Mouse (Mus musculus): Measurements from ENCODE around the gene Emc10. TPM values are rescaled to one million over a fixed set of nuclear protein-coding genes. Genes with fewer than 3 reads are reported as not detected.
A peak's percentile ranks its signal among the peaks of the same experiment; 100 is the strongest.

Emc10 gene
- total RNA-seq, 2 experiments from 2014 or later = 192 to 201 TPM

DNA sequence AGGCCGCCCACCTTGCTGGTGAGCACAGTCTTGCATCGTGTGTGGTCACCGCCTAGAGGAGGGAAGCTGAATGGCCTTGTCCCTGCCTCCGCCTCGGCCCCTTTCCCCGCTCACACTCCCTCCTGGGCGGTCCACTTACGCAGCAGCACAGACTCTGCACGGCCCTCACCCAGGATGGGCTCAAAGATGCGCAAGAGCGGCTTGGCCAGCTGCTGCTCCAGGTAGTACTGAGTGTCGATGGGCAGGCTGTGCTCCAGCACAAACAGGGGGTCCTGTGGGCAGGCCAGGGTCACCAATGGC, 37.4 kb upstream of the Emc10 start:
- H3K27ac ChIP-seq = no peak overlapping the region

DNA sequence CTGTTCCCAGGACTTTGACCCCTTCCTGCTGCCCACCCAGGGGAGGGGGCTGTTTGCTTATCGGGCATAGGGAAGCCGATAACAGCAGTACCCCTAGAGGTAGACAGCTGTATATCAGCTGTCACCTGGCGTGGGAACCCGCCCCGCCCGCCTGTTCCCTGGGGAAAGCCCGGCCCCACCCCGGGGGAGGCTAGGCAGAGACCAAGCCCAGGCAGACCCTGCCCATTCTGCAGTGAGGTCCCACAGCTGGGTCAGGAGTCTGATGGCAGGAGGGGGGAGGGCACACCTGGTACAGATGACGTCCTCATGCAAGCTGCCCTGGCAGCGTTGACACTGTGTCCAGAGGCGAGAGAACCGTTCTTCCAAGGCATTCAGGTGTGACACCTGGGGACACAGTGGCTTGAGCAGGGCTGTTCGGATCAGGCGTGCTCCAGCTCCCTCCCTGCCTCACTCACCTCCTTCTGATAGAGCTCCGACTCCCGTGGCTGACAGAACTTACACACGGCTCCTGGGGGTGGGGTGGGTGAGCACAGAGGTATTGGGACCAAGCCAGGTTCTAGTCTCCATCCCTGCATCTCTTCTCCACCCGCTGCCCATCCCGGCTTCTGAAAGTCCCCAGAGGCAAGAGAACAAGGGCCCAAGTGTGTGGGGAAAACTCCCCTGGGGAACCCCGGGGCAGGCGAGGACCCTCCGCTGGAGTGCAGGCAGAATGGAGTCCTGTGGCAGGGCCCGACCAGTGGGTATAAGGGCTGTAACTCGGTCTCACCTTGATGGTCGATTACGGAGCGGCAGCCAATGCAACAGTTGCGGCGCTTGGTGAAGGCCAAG, 36.8 kb upstream of the Emc10 start:
- Histone ChIP-seq H3K27ac (no peak overlapping the region), H3K4me3 (no peak overlapping the region)
- DNase-seq (ENCODE audit: extremely low spot score in 1 of 2, low spot score in 2 of 2) = no peak
- intact Hi-C loops (cut with DNase I) = no loop called here
- no peak for TF ChIP-seq CTCF (IDR thresholded peaks at IDR 0.05)

More for the DNA sequence above, 37.4 kb upstream of the Emc10 start:
- intact Hi-C loops (cut with DNase I) = no loop called here
- TF ChIP-seq CTCF (IDR thresholded peaks at IDR 0.05) = no peak
- H3K4me3 ChIP-seq = no peak overlapping the region
- DNase-seq (ENCODE audit: extremely low spot score in 1 of 2, low spot score in 2 of 2) = no peak

GRCm38 (mm10) chr7:44531946-44532732, 35.8 kb upstream of the Emc10 start, which contains the start of gene Spib:
Gene Spib, minus strand, starts transcription at chr7:44532071.
- intact Hi-C loops (cut with DNase I) = no loop called here
- H3K4me3 ChIP-seq = no peak within 1 kb of the TSS
- H3K27ac ChIP-seq = no peak within 1 kb of the TSS
- DNase-seq (ENCODE audit: extremely low spot score in 1 of 2, low spot score in 2 of 2) = no peak
- no peak for TF ChIP-seq CTCF (IDR thresholded peaks at IDR 0.05)

GRCm38 (mm10) chr7:44531207-44531606, 34.9 kb upstream of the Emc10 start:
- intact Hi-C loops (cut with DNase I) = no loop called here
- Histone ChIP-seq H3K27ac (no peak overlapping the region), H3K4me3 (no peak overlapping the region)
- no peak for TF ChIP-seq CTCF (IDR thresholded peaks at IDR 0.05)
- no peak for DNase-seq (ENCODE audit: extremely low spot score in 1 of 2, low spot score in 2 of 2)

DNA sequence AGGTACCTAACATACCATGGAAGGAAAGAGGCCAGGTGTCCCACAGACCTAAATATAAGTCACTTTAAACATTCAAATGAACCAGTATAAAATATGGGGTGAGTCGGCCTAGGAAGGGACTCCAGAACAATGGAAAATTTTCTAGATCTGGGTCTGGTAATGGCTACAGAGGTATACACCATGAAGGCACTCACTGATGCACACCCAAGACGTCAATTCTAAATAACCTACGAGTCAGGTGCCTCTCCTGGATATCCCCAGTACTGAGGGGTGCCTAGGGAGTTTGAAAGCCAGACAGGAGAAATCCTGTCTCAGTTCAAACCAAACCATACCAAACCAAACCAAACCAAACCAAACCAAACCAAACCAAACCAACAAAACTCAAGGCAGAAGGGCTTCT, 34.2 kb upstream of the Emc10 start:
- Histone ChIP-seq H3K4me3 (no peak overlapping the region), H3K27ac (no peak overlapping the region)
- TF ChIP-seq CTCF (IDR thresholded peaks at IDR 0.05) = no peak
- intact Hi-C loops (cut with DNase I) = no loop called here
- no peak for DNase-seq (ENCODE audit: extremely low spot score in 1 of 2, low spot score in 2 of 2)

DNA sequence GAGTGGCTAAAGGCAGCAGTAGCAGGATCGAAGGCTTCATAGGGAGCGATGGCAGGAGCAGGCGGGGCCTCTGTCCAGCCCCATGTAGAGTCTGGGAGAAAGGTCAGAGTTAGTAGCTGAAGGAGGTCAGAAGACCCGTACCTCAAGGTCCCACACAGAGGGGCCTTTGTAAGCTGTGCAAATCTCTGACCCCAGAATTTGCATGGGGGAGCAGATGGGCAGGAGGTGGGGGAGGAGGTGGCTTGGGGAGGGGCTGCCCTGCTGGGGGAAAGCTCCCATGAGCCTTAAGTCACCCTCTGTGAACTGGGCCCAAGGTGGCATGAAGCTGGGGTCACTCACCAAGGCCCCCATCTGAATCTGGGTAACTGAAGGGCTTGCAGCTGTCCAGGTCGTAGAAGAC, 33.2 kb upstream of the Emc10 start:
- intact Hi-C loops (cut with DNase I) = no loop called here
- DNase-seq (ENCODE audit: extremely low spot score in 1 of 2, low spot score in 2 of 2) = no peak
- Histone ChIP-seq H3K4me3 (no peak overlapping the region), H3K27ac (no peak overlapping the region)
- no peak for TF ChIP-seq CTCF (IDR thresholded peaks at IDR 0.05)

- Histone ChIP-seq H3K4me3 (peak overlapping the region; percentile 47), H3K27ac (peak overlapping the region; percentile 93)
- peak; percentile 85 for TF ChIP-seq CTCF (IDR thresholded peaks at IDR 0.05)
- intact Hi-C loops (cut with DNase I) = loop anchor here (2.0 kb wide), 1 partner anchor 21 kb away; the partner anchor contains the start of gene Pold1
- peak; percentile 76 for DNase-seq (ENCODE audit: extremely low spot score in 1 of 2, low spot score in 2 of 2)
Observed at GRCm38 (mm10) chr7:44527483-44528398, 31.4 kb upstream of the Emc10 start.

DNA sequence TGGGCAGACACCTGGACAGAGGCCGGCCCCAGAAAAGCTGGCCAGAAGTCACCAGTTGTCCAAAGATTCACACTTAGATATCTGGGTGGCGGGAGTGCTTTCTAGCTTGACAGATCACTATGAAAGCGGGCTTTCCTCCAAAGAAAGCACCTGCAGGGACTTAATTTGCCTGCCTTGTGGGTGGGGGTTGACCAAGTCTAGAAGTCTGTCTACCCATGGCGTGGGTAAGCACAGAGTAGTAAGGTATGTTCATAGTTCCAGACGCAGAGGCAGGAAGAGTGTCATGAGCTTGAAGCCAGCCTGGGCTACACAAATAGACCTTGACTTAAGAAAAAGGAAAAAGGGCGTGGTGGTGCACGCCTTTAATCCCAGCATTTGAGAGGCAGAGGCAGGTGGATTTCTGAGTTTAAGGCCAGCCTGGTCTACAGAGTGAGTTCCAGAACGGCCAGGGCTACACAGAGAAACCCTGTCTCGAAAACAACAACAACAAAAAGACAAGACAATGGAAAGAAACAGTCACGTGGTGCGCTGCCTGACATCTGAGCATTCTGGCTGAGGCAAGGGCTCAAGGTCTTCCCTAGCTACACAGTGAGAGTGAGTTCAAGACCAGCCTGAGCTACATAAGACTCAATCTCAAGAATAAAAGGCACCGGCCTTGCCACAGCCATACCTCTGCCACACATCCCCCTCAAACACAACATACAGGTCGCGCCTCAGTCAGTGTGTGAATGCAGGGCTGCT, 30.3 kb upstream of the Emc10 start:
- DNase-seq (ENCODE audit: extremely low spot score in 1 of 2, low spot score in 2 of 2) = no peak
- TF ChIP-seq CTCF (IDR thresholded peaks at IDR 0.05) = no peak
- intact Hi-C loops (cut with DNase I) = loop anchor here (2.0 kb wide), 1 partner anchor 22 kb away; the partner anchor contains the start of gene Pold1
- Histone ChIP-seq H3K27ac (no peak overlapping the region), H3K4me3 (no peak overlapping the region)

DNA sequence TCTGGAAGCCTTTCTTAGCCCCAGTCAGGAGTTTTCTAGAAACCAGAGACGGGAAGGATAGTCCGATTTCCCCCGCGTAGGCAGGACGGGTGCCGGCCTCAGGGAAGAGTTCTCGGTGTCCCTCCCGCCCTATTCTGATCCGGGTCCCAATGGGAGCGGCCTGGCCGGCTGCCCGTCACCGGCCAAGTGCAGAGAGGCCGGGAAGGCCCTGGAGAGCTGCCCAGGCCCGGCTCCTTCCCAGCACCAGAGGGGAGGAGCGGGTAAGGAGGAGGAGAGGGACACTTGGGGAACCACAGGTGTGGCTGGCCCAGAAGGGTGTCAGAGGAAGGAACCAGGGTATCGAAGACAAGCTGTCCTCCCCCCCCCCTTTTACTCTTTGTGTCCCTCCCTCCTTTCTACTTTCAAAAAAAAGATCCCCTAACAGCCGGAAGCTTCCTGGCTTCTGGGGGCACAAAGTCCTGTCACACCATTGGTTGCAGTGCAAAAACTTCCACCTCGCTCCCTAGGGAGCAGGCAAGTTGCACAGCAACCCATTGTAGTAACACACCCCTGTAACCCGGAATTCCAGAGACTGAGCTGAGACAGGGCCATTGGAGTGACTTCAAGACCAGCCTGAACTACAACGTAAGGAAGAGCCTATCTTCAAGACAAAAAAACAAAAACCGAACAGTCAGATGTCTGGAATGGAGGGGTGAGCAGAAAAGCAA, 28.9 kb upstream of the Emc10 start:
- no peak for TF ChIP-seq CTCF (IDR thresholded peaks at IDR 0.05)
- intact Hi-C loops (cut with DNase I) = no loop called here
- no peak overlapping the region for H3K4me3 ChIP-seq
- peak; percentile 48 to 49 for DNase-seq (ENCODE audit: extremely low spot score in 1 of 2, low spot score in 2 of 2)
- no peak overlapping the region; the same call in 1 of the 2 replicates for H3K27ac ChIP-seq

DNA sequence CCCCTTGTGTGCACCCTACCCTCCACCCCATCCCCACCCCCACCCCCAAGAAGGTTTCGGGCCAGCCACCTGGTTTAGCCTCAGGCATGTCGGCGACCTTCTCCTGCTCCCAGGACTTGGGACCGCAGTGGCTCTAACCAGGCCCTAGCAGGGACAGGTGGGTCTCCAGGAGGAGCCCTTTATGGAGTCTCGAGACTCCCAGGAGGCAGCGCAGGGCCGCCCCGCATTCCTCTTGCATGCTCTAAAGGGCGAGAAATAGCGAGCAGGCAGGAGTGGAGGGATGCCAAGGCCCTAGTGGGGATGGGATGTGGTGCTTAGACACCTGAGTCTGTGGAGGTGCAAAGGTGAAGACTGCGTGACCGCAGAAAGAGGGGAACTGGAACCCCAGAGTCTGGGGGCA, 28.2 kb upstream of the Emc10 start, which contains the start of gene Mybpc2:
Gene Mybpc2 (minus strand): TSS at position 155 of the 400 bp plus-strand sequence.
- TF ChIP-seq CTCF (IDR thresholded peaks at IDR 0.05) = no peak
- intact Hi-C loops (cut with DNase I) = loop anchor here (5.0 kb wide), 1 partner anchor 123 kb away; no protein-coding TSS in a partner anchor
- H3K4me3 ChIP-seq = no peak within 1 kb of the TSS
- no peak for DNase-seq (ENCODE audit: extremely low spot score in 1 of 2, low spot score in 2 of 2)
- H3K27ac ChIP-seq = no peak within 1 kb of the TSS; the same call in 1 of the 2 replicates

All from left cerebral cortex, adult 2 months (tissue).